Mouse (Mus musculus) neural tube, embryonic 12.5 days (tissue): Measurements from ENCODE around the gene Kif5a. TPM values are rescaled to one million over a fixed set of nuclear protein-coding genes. Genes with fewer than 3 reads are reported as not detected.
"Not testable (repeated sequence)": the region's sequence is repeated elsewhere in the genome, so short reads cannot be mapped to it uniquely, and the experiment has no call there.

Experiments used
- ATAC-seq: fragments of 200-750 bp; cut with Nextera tagmentation; 2 replicates; pipeline ENCODE4 v1.8.0; 2017; ENCODE audit warnings: low read depth, mild to moderate bottlenecking, moderate TSS enrichment, moderate library complexity; ENCODE audit not compliant: low FRiP score
- H3K27ac ChIP-seq: fragments of 300-500 bp; sonication (generic); 2 replicates; pipeline ENCODE4 v1.5.1; 2016
- H3K27me3 ChIP-seq: fragments of 300-500 bp; sonication (generic); replicated peaks from 2 replicates; pipeline ENCODE4 v1.6.1; 2016; ENCODE audit warnings: mild to moderate bottlenecking
- H3K36me3 ChIP-seq: fragments of 300-500 bp; sonication (generic); 2 replicates; pipeline ENCODE4 v1.6.1; 2016; ENCODE audit warnings: mild to moderate bottlenecking
- H3K4me1 ChIP-seq: fragments of 300-500 bp; sonication (generic); 2 replicates; pipeline ENCODE4 v1.6.1; 2016
- H3K4me2 ChIP-seq: fragments of 300-500 bp; sonication (generic); replicated peaks from 2 replicates; pipeline ENCODE4 v1.6.1; 2016; ENCODE audit warnings: mild to moderate bottlenecking
- H3K4me3 ChIP-seq: fragments of 300-500 bp; sonication (generic); 2 replicates; pipeline ENCODE4 v1.5.1; 2016
- H3K9ac ChIP-seq: fragments of 300-500 bp; sonication (generic); 2 replicates; pipeline ENCODE4 v1.6.1; 2016; ENCODE audit warnings: mild to moderate bottlenecking
- H3K9me3 ChIP-seq: fragments of 300-500 bp; sonication (generic); 2 replicates; pipeline ENCODE4 v1.6.1; 2016; ENCODE audit warnings: mild to moderate bottlenecking
- WGBS: fragments of 180-500 bp; shearing (Covaris S2); methylation state at CpG from one replicate; pipeline ENCODE4 v1.1.7; 2016; 5-methylcytosine and 5-hydroxymethylcytosine counted together
- polyA plus RNA-seq: library from polyadenylated mRNA; unstranded; fragments of >200 nt; fragmentation: Nextera tagmentation; extraction: Ambion mirVana; gene quantifications from 2 replicates; pipeline ENCODE4 v1.2.1, GENCODE M21; 2016

Gene Kif5a
- 72.7 and 81.6 TPM in 2 replicates for polyA plus RNA-seq

DNA sequence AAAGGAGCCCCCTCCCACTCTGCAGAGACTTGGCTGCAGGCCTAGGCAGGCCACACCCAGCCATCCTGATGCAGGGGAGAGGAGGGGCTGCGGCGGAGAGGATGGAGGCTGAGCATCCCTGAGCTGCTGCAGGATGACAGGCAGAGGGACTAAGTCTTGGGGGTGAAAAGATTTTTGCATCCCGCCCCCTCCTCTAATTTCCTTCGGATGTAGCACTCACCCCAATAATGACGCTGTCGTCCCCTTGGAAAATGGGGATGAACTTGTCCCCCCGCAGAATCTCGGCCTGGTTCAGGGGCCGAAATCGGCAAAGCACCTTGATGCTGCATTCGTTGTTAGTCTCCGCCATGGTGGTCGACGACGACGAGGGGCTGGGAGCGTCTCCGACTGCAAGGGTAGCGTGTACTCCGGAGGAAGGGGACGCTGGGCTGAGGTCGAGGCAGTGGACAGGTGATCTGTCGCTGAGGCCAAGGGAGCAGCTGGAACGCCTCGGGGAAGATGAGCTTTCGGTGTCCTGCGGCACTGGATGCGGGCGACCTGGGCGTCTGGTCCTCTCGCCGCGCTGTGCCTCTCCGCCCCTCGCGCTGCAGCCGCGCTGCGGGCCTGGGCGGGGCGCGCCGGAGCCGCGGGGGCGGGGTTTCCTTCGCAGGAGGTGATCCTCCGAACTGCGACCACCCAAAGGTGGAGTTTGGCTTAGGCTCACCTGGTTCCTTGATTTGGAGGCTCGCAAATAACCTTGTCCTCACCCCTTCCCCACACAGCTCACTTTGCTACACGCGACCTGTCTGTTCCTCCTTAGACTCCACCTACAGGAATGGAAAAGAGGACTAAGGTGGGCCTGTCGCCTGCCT, at the start of gene Kif5a:
TSS of gene Kif5a (minus strand) at position 801 of the 851 bp plus-strand sequence.
- H3K4me2 ChIP-seq = peak within 1 kb of the TSS; percentile 75
- H3K36me3 ChIP-seq = no peaks in the 10 kb centered on the region; the same call in 1 of the 2 replicates
- 2% methylated on average over 42 of the region's 53 CpGs for WGBS
- peak within 1 kb of the TSS; percentile 67 for H3K9ac ChIP-seq
- H3K9me3 ChIP-seq = no peaks in the 10 kb centered on the region
- ATAC-seq = peak; percentile 39; the same call in 1 of the 2 replicates
- peak within 1 kb of the TSS; percentile 28; the same call in 1 of the 2 replicates for H3K27ac ChIP-seq
- H3K4me1 ChIP-seq = peaks cover 35% of the 10 kb centered on the region
- 0 out of 2 replicates have a peak, but pooled peaks cover 4% of the 10 kb centered on the region for H3K27me3 ChIP-seq
- peak within 1 kb of the TSS; percentile 55 for H3K4me3 ChIP-seq

DNA sequence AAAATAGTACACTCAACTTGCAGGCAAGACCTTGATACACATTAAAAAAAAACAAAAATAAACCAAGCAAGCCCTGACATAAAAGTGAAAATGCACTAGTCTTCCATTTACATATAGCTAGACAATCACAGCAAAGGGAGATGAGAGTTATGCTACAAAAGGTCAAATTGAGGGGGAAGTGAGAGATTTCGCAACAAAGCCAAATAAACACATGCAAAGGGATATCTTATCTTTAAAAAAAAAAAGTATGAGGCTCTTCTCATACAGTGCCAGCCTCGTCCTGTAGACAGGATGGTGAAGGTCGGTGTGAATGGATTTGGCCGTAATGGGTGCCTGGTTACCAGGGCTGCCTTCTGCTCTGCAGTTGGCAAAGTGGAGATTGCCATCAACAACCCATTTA, 49.7 kb upstream of the Kif5a start:
- Histone ChIP-seq H3K36me3 (peaks cover 15% of the 10 kb centered on the region), H3K9ac (no peak overlapping the region), H3K27me3 (no peaks in the 10 kb centered on the region), H3K9me3 (no peaks in the 10 kb centered on the region), H3K4me2 (no peak overlapping the region), H3K4me1 (peaks cover 11% of the 10 kb centered on the region), H3K4me3 (no peak overlapping the region), H3K27ac (no peak overlapping the region)
- ATAC-seq = no peak
- 89% methylated on average over 4 of the region's 4 CpGs for WGBS

DNA sequence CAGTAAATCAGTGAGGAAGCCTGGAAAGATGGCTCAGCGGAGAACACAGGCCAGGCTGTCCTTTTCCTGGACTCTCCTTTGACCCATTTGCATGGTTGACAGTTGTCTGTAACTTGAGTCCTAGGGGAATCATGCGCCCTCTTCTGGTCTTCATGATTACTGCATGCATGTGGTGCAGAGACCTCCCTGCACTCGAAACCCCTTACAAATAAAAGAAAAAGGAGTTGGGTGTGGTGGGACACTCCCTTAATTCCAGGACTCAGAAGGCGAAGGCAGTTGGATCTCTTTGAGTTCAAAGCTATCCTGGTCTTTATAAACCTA, 49.2 kb upstream of the Kif5a start:
- Histone ChIP-seq H3K4me1 (peaks cover 11% of the 10 kb centered on the region), H3K9me3 (no peaks in the 10 kb centered on the region), H3K4me2 (peak overlapping the region; percentile 85), H3K36me3 (peaks cover 21% of the 10 kb centered on the region), H3K4me3 (peak overlapping the region; percentile 79), H3K27ac (no peak overlapping the region), H3K27me3 (no peaks in the 10 kb centered on the region), H3K9ac (peak overlapping the region; percentile 42; the same call in 1 of the 2 replicates)
- WGBS = 2% methylated on average over 4 of the region's 4 CpGs
- ATAC-seq = peak; percentile 69

DNA sequence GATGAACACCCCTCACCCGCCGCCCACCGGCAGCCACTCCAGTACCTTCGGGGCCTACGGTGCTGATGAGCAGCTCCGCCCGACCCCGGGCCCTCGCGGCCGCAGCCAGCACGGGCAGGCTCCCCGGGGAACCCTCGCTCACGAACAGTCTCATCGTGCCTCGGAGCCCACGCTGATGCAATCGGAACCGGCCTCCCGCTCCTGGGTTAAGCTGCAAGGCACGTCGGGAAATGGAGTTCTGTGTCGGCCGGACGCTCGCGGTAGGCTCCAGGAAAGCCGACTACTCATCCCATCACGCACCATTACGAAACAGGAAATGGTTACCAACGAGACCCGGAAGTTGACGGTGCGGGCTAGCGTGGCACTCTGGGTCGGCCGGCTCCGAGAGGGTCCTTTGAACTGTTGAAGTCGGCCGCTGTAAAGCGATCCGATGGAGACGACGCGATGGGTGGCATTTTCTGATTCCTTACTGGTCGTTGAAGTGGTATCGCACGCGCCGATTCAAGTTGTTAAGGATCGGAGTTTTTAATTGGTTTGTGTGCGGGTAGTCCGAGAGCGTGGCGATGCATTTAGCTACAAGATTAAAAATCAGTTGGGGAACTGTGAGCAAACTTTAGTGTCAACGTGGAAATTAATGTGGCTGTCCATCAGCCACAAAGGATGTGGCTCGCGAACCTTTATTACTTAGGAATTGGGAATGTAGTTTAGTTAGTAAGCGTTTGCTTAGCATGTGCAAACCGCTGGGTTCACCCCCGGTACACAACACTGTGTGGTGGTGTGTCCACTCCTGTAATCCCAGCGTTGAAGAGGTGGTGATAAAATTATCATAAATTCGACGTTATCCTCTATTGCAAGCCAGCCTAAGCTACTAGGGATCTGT, 48.6 kb upstream of the Kif5a start, which contains the start of gene Mars:
TSS of gene Mars (minus strand) at position 311 of the 880 bp plus-strand sequence.
- H3K9me3 ChIP-seq = no peaks in the 10 kb centered on the region

DNA sequence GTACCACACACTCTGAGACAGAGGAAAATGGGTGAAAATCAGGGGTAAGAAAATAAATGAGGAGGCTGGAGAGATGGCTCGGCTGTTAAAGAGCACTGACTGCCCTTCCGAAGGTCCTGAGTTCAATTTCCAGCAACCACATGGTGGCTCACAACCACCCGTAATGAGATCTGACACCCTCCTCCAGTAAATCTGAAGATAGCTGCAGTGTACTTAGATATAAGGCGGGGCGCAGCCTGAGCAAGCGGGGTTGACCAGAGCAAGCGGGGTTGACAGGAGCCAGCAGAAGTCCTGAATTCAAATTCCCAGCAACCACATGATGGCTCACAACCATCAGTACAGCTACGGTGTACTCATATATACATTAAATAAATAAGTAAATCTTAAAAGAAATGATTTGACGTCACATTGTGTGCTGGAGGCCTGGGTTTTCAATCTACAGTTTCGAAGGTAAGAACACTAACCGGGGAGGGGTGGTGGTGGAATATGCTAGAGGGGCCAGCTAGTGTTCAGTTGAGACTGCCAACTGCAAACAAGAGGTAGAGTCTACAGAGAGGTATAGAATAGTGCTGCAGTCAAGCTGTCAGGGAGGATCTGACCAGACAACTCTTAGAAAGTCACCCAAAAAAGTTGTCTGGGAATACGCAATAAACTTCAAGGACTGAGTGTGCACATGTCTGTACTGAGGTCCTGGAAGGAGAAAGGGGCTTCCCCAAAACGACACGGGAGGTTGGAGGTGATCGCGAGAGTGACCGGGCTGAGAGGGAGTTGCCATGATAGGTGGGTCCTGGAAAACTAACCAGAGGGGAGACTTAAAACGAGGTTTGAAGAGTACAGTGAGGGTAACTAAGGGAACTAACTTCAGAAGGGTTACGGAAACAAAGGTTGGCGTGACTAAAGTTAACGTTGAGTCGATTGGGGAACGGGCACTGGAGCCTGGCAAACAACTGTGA, 47.7 kb upstream of the Kif5a start:
- peaks cover 11% of the 10 kb centered on the region for H3K4me1 ChIP-seq

More for the DNA sequence above, 48.6 kb upstream of the Kif5a start, which contains the start of gene Mars:
- H3K4me2 ChIP-seq = peak within 1 kb of the TSS; percentile 85
- peak within 1 kb of the TSS; percentile 79 for H3K4me3 ChIP-seq
- H3K27ac ChIP-seq = no peak within 1 kb of the TSS
- peaks cover 27% of the 10 kb centered on the region for H3K36me3 ChIP-seq
- under 1% methylated on average over 65 of the region's 65 CpGs for WGBS
- peaks cover 11% of the 10 kb centered on the region for H3K4me1 ChIP-seq
- H3K9ac ChIP-seq = peak within 1 kb of the TSS; percentile 82
- no peaks in the 10 kb centered on the region for H3K27me3 ChIP-seq
- ATAC-seq = peak; percentile 97

DNA sequence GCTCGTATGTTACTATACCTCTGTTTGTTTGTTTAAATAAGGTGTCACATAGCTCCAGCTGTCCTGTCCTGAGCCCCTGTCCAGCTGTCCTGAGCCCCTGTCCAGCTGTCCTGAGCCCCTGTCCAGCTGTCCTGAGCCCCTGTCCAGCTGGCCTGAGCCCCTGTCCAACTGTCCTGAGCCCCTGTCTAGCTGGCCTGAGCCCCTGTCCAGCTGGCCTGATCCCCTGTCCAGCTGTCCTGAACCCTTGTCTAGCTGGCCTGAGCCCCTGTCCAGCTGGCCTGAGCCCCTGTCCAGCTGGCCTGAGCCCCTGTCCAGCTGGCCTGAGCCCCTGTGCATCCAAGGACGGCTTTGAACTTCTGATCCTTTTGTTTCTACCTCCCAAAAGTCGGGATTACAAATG, 46.0 kb upstream of the Kif5a start:
- not testable (repeated sequence) for H3K27me3 ChIP-seq, H3K4me3 ChIP-seq, H3K27ac ChIP-seq, H3K9ac ChIP-seq, H3K4me2 ChIP-seq, H3K9me3 ChIP-seq, ATAC-seq
- H3K36me3 ChIP-seq = peaks cover 52% of the 10 kb centered on the region
- WGBS = 89% methylated on average over 3 of the region's 3 CpGs
- peaks cover 11% of the 10 kb centered on the region for H3K4me1 ChIP-seq

More for the DNA sequence above, 47.7 kb upstream of the Kif5a start:
- Histone ChIP-seq H3K27ac (no peak overlapping the region), H3K9me3 (no peaks in the 10 kb centered on the region), H3K36me3 (peaks cover 36% of the 10 kb centered on the region), H3K27me3 (no peaks in the 10 kb centered on the region), H3K4me2 (peak overlapping the region; percentile 85), H3K9ac (peak overlapping the region; percentile 82), H3K4me3 (peak overlapping the region; percentile 79)
- peak; percentile 56 for ATAC-seq
- 38% methylated on average over 23 of the region's 23 CpGs for WGBS

DNA sequence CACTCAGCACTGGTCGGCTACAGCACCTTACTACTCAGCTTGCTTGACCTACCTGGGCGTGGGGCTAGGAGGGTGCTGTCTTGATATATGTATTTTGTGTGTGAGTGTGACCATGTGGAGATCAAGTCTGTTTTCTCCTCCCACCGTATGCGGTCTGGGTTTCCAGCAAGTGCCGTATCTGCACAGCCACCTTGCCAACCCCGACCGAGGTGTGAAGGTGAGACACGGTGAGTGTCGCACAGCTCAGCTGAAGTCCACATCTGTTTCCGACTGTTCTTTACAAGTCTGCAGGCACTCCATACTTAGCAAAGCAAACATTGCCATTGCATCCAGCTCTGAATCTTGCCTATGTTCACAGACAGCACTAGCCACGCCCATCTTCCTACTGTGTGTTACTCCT, 40.0 kb upstream of the Kif5a start:
- Histone ChIP-seq H3K36me3 (peaks cover 92% of the 10 kb centered on the region), H3K4me2 (no peak overlapping the region), H3K27ac (no peak overlapping the region), H3K27me3 (no peaks in the 10 kb centered on the region), H3K4me1 (no peaks in the 10 kb centered on the region), H3K9ac (no peak overlapping the region), H3K9me3 (no peaks in the 10 kb centered on the region), H3K4me3 (no peak overlapping the region)
- WGBS = 95% methylated on average over 11 of the region's 11 CpGs
- ATAC-seq = no peak

DNA sequence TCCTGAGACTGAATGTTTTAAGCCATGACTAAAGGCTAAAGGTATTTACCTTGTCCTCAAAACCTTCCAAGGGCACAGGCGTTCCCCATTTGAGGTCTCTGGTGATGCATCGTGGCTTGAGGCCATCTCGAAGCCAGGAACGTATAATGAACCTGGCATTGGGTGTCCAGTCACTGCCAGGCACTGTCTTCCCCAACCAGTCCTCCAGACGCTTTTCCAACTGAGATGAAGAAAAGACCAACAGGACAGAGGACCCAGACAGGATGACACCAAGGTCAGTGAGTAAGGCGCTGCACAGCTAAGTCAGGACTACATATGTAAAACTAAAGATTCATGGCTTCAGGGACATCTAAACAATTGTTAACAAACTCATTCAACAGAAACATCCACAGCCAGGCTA, 37.2 kb upstream of the Kif5a start:
- no peaks in the 10 kb centered on the region for H3K4me1 ChIP-seq
- no peak overlapping the region for H3K27ac ChIP-seq
- no peak for ATAC-seq
- no peak overlapping the region for H3K4me3 ChIP-seq
- H3K9me3 ChIP-seq = no peaks in the 10 kb centered on the region
- peaks cover 92% of the 10 kb centered on the region for H3K36me3 ChIP-seq
- no peak overlapping the region for H3K4me2 ChIP-seq
- 93% methylated on average over 6 of the region's 6 CpGs for WGBS
- H3K9ac ChIP-seq = no peak overlapping the region
- no peaks in the 10 kb centered on the region for H3K27me3 ChIP-seq

DNA sequence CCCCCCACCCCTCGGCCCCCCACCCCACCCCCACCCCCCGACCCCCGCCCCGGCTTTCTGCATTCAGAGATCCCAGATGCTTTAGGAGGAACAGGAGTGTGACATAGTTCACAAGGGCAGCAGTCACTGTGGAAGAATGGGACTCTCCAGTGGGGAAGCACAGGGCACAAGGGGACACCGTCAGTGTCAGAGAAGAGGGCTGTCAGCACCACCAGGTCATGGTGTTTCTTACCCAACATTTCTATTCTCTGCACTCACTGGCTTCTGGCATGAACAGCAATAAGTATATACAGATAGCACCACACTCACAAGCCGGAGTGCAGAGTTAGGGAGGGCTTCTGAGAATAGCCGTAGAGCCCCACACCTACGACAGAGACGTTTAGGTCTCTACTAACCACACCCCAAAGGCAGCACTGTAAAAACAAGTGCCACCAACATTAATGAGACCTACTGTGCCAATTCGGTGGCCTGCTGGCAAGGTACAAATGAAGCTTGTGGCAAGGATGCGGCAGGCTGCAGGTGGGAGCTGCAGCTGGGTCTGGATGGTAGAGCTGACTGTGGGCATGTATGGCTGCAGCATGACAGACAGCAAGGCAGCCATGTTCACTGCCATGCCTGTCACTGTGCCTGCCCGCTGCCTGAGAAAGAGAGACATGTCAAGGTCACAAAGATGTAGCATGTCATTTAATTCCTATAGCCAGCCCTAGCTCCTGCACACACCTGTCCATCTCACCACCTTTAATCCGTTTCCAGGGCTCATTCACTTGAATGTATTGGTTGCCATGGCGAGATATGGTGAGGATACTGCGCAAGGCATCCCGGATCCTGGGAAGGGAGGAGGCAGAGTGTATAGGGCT, 34.1 kb upstream of the Kif5a start:
- ATAC-seq = no peak
- H3K4me1 ChIP-seq = peaks cover 8% of the 10 kb centered on the region; the same call in 1 of the 2 replicates
- no peak overlapping the region for H3K4me3 ChIP-seq
- H3K36me3 ChIP-seq = peaks cover 82% of the 10 kb centered on the region
- H3K4me2 ChIP-seq = no peak overlapping the region
- H3K9ac ChIP-seq = no peak overlapping the region
- H3K9me3 ChIP-seq = no peaks in the 10 kb centered on the region
- 95% methylated on average over 16 of the region's 16 CpGs for WGBS
- no peak overlapping the region for H3K27ac ChIP-seq
- H3K27me3 ChIP-seq = no peaks in the 10 kb centered on the region

DNA sequence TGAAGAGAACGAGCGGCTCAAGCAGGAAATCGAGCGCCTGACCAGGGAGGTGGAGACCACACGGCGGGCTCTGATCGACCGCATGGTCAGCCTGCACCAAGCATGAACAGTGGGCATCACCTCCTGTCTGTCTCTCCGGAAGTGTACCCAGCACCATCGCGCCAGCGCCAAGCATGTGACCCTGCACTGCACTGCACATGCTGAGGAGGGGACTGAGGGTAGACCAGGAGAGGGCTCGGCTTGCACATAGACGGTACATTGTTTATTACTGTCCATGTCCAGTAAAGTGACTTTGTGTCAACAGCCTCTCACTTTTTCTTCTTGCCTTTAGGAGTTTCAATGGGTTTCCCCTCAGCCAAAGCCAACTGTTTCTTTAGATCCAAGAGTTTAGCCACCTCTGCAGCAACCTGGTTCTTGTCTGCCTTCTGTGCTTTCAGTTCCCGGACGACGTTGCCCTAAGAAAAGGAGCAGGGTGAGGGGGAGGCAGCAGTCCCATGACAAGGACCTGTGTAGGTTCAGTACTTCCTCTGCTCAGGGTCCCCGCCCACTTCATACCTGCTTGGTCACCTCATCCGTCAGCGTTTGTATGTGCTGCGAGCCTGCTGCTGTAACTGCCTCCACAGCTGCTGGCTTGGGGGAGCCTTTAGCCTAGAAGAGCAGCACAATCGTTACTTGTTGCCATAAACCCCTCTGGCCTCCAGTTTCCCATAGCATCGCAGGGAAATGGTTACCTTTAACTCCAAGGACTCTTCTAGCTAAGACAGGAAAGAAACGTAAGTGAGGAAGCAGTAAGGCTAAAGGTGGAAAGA, 33.0 kb upstream of the Kif5a start:
- H3K27me3 ChIP-seq = no peaks in the 10 kb centered on the region
- H3K36me3 ChIP-seq = peaks cover 71% of the 10 kb centered on the region
- H3K4me1 ChIP-seq = peaks cover 19% of the 10 kb centered on the region
- 92% methylated on average over 24 of the region's 24 CpGs for WGBS
- H3K27ac ChIP-seq = no peak overlapping the region
- no peak overlapping the region for H3K4me2 ChIP-seq
- no peak overlapping the region for H3K9ac ChIP-seq
- no peak for ATAC-seq
- no peaks in the 10 kb centered on the region for H3K9me3 ChIP-seq
- no peak overlapping the region for H3K4me3 ChIP-seq
